Mouse (Mus musculus) CD4-positive helper T cell, adult 2 months (primary cell): ENCODE measurements around the gene Ddr2.
"Not testable (repeated sequence)": the region's sequence is repeated elsewhere in the genome, so short reads cannot be mapped to it uniquely, and the experiment has no call there.

Experiments used
- DNase-seq: peaks from one replicate; pipeline ENCODE4 v3.0.0-alpha.2; 2012; ENCODE audit warnings: low read depth, missing footprints, low spot score

The Ddr2 gene

GRCm38 (mm10) chr1:170039402-170039801 lies 71.2 kb downstream of the Ddr2 start:
- DNase-seq, result no peak

- no peak for DNase-seq
Observed at GRCm38 (mm10) chr1:170035575-170035974, 75.0 kb downstream of the Ddr2 start.

GRCm38 (mm10) chr1:170034961-170035360 lies 75.6 kb downstream of the Ddr2 start:
- no peak for DNase-seq

- no peak for DNase-seq
Observed at GRCm38 (mm10) chr1:170031656-170032055, 78.9 kb downstream of the Ddr2 start.

GRCm38 (mm10) chr1:170014784-170015183 lies 95.8 kb downstream of the Ddr2 start:
- no peak for DNase-seq

GRCm38 (mm10) chr1:170010716-170011505 lies 99.7 kb downstream of the Ddr2 start:
- DNase-seq, result peak; percentile 6

- DNase-seq, result no peak
Observed at GRCm38 (mm10) chr1:170009296-170009695, 101.3 kb downstream of the Ddr2 start.

- no peak for DNase-seq
Observed at GRCm38 (mm10) chr1:170008432-170009220, 101.9 kb downstream of the Ddr2 start.

GRCm38 (mm10) chr1:170006516-170006915 lies 104.0 kb downstream of the Ddr2 start:
- no peak for DNase-seq

- no peak for DNase-seq
Observed at GRCm38 (mm10) chr1:170005297-170005696, 105.3 kb downstream of the Ddr2 start.

- not testable (repeated sequence) for DNase-seq
Observed at GRCm38 (mm10) chr1:169993901-169994300, 116.7 kb downstream of the Ddr2 start.

GRCm38 (mm10) chr1:169986166-169986565 lies 124.4 kb downstream of the Ddr2 start:
- DNase-seq, result no peak

- DNase-seq, result no peak
Observed at GRCm38 (mm10) chr1:169977621-169978020, 132.9 kb downstream of the Ddr2 start.

- no peak for DNase-seq
Observed at GRCm38 (mm10) chr1:169971998-169972397, 138.6 kb downstream of the Ddr2 start.

GRCm38 (mm10) chr1:169970936-169971335 lies 139.6 kb downstream of the Ddr2 start:
- no peak for DNase-seq

GRCm38 (mm10) chr1:169969516-169969886 lies 141.1 kb downstream of the Ddr2 start:
- DNase-seq, result no peak

- DNase-seq, result peak; percentile 98
Observed at GRCm38 (mm10) chr1:169968792-169969515, 141.6 kb downstream of the Ddr2 start, which contains the start of gene Hsd17b7. Gene Hsd17b7, minus strand, starts transcription at chr1:169969241.

GRCm38 (mm10) chr1:169953106-169953505 lies 157.5 kb downstream of the Ddr2 start:
- DNase-seq, result no peak

GRCm38 (mm10) chr1:169952636-169953035 lies 157.9 kb downstream of the Ddr2 start:
- no peak for DNase-seq

GRCm38 (mm10) chr1:169951561-169951960 lies 159.0 kb downstream of the Ddr2 start:
- DNase-seq, result no peak

- DNase-seq, result no peak
Observed at GRCm38 (mm10) chr1:169950651-169951050, 159.9 kb downstream of the Ddr2 start.

GRCm38 (mm10) chr1:169949981-169950380 lies 160.6 kb downstream of the Ddr2 start:
- no peak for DNase-seq
